Mouse (Mus musculus) adipocyte (in vitro differentiated cells): ENCODE measurements at regions not wholly inside any gene's neighbourhood (a gene's known extent, or its start where the extent isn't known, plus 50 kb on each side); places are given as distances from the start of the nearest gene placed in this dataset.
"Not testable (repeated sequence)": the region's sequence is repeated elsewhere in the genome, so short reads cannot be mapped to it uniquely, and the experiment has no call there.

Experiments
- DNase-seq: peaks from one replicate; pipeline ENCODE4 v3.0.0-alpha.2; 2016; ENCODE audit warnings: low spot score

DNA sequence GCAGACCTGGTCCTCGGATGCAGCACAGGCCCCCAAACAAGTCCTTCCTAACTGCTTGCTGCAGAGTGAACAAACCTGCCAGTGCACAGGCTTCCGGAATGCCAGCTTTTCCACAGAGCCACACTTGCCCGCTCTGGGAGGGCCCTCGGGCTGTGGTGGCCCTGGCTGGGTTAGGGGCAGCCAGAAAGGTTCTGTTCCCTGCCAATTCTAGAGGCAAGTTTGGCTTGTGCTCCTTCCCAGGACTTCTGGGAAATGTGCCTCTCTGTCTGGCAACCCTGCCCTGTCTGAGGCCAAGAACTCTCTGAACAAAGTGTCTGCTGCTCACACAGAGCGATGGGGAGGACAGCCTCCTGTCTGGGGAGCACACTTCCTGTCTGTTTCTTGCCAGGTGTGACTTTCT is 66.4 kb downstream of the Xrcc2 start:
- peak; percentile 80 for DNase-seq

- DNase-seq, result no peak
These were observed 67.5 kb downstream of the Xrcc2 start for GRCm38 (mm10) chr5:25638097-25638496.

GRCm38 (mm10) chr5:25632861-25633535 is 72.6 kb downstream of the Xrcc2 start:
- peak; percentile 60 for DNase-seq

- no peak for DNase-seq
These were observed 75.9 kb downstream of the Xrcc2 start for GRCm38 (mm10) chr5:25629731-25630130.

DNA sequence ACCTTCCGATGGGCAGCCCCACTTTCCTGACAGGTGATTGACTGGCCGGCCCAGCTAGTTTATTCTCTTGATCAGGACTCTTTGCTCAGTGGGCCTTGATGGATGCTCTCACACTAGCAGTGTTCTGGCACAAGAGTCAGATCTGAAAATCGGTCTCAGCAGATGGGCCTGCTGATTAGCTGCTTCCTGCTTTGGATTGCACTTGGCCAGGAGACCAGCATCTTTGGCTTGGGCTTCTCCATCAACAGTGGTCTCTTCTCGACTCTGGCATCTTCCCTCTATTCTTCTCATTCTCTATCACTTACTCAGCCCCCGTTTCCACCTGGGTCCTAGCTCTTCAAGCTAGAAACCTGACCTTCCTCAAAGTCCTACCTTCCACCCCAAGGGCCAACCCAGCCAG is 77.1 kb downstream of the Xrcc2 start:
- DNase-seq, result no peak

GRCm38 (mm10) chr5:25627086-25627485 is 78.5 kb downstream of the Xrcc2 start:
- DNase-seq, result no peak

GRCm38 (mm10) chr5:25624029-25624428 is 81.6 kb downstream of the Xrcc2 start:
- peak; percentile 80 for DNase-seq

DNA sequence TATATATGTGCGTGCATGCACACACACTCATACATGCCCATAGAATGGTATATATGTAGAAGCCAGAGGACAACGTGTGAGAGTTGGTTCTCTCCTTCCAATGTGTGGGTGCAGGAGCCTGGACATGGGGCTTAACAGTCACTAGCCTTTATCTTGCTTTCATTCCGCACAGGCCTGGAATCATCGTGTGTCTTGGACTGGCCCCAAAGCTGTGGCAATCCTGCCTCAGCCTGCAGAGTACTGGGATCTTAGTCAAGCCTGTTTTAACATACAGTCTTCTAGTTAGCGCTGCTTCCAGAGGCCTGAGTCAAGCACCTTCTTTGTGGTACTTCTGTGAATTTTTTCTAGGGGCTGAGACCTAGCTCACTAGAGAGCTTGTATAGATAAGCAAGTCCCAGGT is 85.8 kb downstream of the Xrcc2 start:
- peak; percentile 68 for DNase-seq

DNA sequence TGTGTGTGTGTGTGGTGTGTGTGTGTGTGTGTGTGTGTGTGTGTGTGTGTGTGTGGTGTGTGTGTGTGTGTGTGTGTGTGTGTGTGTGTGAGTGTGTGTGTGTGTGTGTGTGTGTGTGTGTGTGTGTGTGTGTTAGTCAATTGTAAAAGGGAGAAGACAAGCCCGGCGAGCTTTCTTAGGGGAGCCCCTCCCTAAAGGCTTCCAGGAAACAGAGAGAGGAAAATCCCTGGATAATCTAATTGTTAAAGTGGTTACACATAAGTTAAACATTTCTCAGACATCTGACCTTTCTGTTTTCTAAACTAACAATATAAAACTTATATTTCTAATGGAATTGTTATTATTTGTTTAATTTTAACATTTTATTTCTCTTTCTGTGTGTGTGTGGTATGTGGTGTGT is 86.3 kb downstream of the Xrcc2 start:
- DNase-seq, result not testable (repeated sequence)

DNA sequence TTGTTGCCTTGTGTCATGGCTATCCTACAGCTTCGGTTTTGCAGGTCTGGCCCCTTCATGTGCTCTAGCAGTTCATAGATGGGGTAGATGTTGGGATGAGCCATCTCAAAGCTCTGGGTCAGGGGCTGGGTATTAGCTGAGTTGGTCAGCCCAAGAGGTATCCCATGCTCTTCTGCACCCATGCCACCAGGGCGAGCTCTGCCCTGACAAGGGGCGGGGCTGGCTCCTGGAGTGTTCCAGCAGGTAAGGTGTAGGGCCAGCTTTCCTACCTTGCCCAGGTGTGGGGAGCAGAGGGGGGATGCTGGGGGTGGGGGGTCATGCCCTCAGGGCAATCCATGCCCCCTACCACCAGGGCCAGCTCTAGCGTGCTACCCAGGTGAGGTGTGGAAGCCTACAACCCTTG is 91.0 kb downstream of the Xrcc2 start:
- DNase-seq, result no peak

- peak; percentile 68 for DNase-seq
These were observed 91.6 kb downstream of the Xrcc2 start for GRCm38 (mm10) chr5:25613844-25614658.

DNA sequence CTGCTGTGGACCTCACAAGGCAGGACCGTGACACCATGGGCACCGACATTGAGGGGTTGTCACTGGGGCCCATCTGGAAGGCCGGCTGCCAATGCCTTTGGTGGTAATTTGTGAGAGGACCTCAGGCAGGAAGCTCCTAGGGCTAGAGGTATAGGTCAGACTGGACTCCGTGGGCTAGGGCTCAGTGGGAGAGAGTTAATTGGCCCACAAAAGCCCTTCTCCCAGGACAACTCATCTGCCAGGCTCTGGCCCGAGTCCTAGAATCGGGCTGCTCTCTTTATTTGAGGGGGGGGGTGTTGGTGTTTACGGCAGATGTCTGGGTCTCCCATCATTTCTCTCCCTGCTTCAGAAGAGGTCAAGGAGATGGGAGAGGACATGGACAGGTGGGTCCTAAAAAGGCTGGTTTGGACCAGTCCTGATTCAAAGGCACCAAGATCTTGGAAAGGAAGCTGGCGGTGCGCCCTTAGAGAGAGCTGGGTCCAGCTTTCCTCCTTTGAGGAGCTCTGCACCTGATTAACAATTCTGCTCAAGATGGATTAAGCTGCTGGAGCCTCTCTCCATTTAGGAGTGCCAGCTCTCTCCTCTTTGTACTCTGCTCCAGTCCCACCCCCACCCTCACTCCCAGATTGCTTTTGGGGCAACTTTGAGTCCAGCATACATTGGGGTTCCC is 93.5 kb downstream of the Xrcc2 start:
- no peak for DNase-seq

GRCm38 (mm10) chr5:25609911-25610310 is 94.0 kb downstream of the Cct8l1 start:
- DNase-seq, result no peak

DNA sequence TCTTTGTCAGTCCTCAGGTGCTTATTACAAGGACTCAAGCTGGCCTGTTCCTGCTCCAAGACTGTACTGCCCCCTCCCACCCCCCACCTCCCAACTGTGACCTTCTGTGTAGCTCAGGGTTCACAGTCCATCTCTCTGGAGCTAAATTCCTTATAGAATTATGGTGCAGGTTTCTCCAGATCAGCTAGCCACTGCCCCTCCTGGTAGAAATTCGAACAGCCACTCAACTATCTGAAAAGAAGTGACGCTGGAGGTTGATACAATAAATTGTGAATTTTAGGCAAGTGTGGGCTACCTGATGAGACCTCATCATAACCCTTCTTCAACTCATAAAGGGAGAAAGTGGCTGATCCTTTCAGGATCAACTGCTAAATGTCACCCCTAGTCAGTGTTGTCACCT is 86.3 kb downstream of the Cct8l1 start:
- no peak for DNase-seq

GRCm38 (mm10) chr5:25599363-25599762 is 83.5 kb downstream of the Cct8l1 start:
- no peak for DNase-seq

DNA sequence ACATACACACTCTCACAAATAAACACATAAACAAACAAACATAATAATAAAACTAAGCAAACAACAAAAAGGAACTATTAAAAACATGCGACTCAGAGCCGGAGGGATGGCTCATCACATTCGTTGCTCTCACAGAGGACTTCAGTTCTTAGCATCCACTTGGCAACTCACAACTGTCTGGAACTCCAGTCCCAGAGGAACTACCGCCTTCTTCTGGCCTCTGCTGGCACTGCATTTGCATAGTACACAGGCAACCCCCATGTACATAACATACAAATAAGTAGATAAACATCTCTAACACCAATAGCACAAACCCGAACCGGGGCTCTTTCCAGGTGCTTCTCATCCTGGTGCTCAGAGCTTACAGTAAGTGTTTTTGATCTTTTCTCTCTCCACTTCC is 81.9 kb downstream of the Cct8l1 start:
- DNase-seq, result no peak

DNA sequence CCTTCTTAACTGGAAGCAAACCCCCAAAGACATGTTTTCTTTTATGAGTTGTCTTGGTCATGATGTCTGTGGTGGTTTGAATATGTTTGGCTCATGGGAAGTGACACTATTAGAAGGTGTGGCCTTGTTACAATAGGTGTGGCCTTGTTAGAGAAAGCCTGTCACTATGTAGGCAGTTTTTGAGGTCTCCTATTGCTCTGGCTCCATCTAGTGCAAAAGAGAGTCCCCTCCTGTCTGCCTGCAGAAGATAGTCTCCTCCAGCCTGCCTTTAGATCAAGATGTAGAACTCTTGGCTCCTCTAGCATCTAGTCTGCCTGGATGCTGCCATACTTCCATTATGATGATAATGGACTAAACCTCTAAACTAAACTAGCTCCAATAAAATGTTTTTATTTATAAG is 75.8 kb downstream of the Cct8l1 start:
- no peak for DNase-seq
